Mouse (Mus musculus) stomach, embryonic 14.5 days (tissue): ENCODE measurements around the gene Grin2b. TPM values are rescaled to one million over a fixed set of nuclear protein-coding genes. Genes with fewer than 3 reads are reported as not detected.

Source experiments
- ATAC-seq: fragments of 200-750 bp; cut with Nextera tagmentation; 2 replicates; pipeline ENCODE4 v1.8.0; 2017; ENCODE audit warnings: low read depth, moderate TSS enrichment; ENCODE audit not compliant: insufficient number of reproducible peaks, insufficient read depth, low FRiP score
- H3K27ac ChIP-seq: fragments of 300-500 bp; sonication (generic); 2 replicates; pipeline ENCODE4 v1.5.1; 2014; ENCODE audit warnings: mild to moderate bottlenecking, low read length, moderate library complexity, mixed read lengths
- H3K27me3 ChIP-seq: fragments of 300-500 bp; sonication (generic); 2 replicates; pipeline ENCODE4 v1.6.1; 2014; ENCODE audit warnings: low read length, control low read depth, mixed read lengths; ENCODE audit not compliant: control insufficient read depth, insufficient read depth
- H3K36me3 ChIP-seq: fragments of 300-500 bp; sonication (generic); 2 replicates; pipeline ENCODE4 v1.6.1; 2014; ENCODE audit warnings: mild to moderate bottlenecking, control low read depth, low read length, moderate library complexity, mixed read lengths; ENCODE audit not compliant: control insufficient read depth, insufficient read depth
- H3K4me1 ChIP-seq: fragments of 300-500 bp; sonication (generic); 2 replicates; pipeline ENCODE4 v1.6.1; 2014; ENCODE audit warnings: low read length, control low read depth, mixed read lengths; ENCODE audit not compliant: control insufficient read depth, insufficient read depth
- H3K4me2 ChIP-seq: fragments of 300-500 bp; sonication (generic); replicated peaks from 2 replicates; pipeline ENCODE4 v1.6.1; 2014; ENCODE audit warnings: low read depth, low read length, control low read depth
- H3K4me3 ChIP-seq: fragments of 300-500 bp; sonication (generic); 2 replicates; pipeline ENCODE4 v1.5.1; 2014; ENCODE audit warnings: low read depth, low read length, control low read depth
- H3K9ac ChIP-seq: fragments of 300-500 bp; sonication (generic); replicated peaks from 2 replicates; pipeline ENCODE4 v1.6.1; 2014; ENCODE audit warnings: low read depth, mild to moderate bottlenecking, control low read depth, low read length, moderate library complexity, mixed read lengths
- H3K9me3 ChIP-seq: fragments of 300-500 bp; sonication (generic); 2 replicates; pipeline ENCODE4 v1.6.1; 2016; ENCODE audit warnings: low read depth, low read length, control low read depth; ENCODE audit not compliant: control insufficient read depth
- WGBS: fragments of 180-500 bp; shearing (Covaris S2); extraction: QIAGEN DNeasy Blood & Tissue Kit; methylation state at CpG from one replicate; pipeline ENCODE4 v1.1.7; 2014; 5-methylcytosine and 5-hydroxymethylcytosine counted together
- polyA plus RNA-seq: library from polyadenylated mRNA; unstranded; fragments of >200 nt; fragmentation: Nextera tagmentation; extraction: Ambion mirVana; gene quantifications from 2 replicates; pipeline ENCODE4 v1.2.1, GENCODE M21; 2014

The Grin2b gene
- polyA plus RNA-seq, 1 experiment from 2014 or later, result 1.8 TPM

DNA sequence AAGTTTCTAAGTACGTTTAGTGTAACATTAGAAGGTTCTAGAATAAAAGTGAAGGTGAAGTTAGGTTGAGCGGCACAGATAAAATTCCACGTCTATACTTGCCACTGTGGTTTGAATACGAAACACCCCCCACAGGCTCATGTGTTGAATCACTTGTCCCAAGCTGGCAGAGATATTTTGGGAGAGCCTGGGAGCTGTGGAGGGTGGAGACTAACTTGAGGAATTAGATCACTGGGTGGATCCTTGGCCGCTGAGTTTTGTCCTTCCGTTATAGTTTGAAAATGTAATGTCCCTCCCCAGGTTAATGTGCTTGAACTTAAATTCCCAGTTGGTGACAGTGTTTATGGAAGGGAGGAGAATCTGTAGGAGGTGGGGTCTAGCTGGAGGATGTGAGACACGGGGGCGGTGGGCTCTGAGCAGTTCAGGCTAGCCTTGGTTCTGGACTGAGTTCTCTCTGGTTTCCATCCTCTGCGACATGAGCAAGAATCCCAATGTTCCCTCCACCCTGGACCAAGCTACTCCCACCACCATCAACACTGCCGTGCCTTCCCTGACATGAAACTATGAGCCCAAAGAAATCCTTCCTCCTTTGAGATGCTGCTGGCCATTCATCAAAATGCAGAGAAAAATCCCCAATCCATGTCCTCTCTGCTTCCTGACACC is 375.8 kb downstream of the Grin2b start:
- WGBS, result 75% methylated on average over 10 of the region's 10 CpGs
- Histone ChIP-seq H3K27me3 (no peaks in the 10 kb centered on the region), H3K27ac (no peak overlapping the region), H3K4me3 (no peak overlapping the region), H3K4me2 (no peak overlapping the region), H3K36me3 (no peaks in the 10 kb centered on the region), H3K9me3 (no peaks in the 10 kb centered on the region), H3K9ac (no peak overlapping the region), H3K4me1 (no peaks in the 10 kb centered on the region)
- ATAC-seq, result no peak

- H3K27ac ChIP-seq, result no peak overlapping the region
- H3K9ac ChIP-seq, result no peak overlapping the region
- no peaks in the 10 kb centered on the region for H3K27me3 ChIP-seq
- H3K4me1 ChIP-seq, result no peaks in the 10 kb centered on the region
- no peak overlapping the region for H3K4me2 ChIP-seq
- no peak overlapping the region for H3K4me3 ChIP-seq
- no peaks in the 10 kb centered on the region for H3K9me3 ChIP-seq
- no peaks in the 10 kb centered on the region for H3K36me3 ChIP-seq
- no peak for ATAC-seq
- 86% methylated on average over 4 of the region's 4 CpGs for WGBS
Measured at GRCm38 (mm10) chr6:135796911-135797310, 376.4 kb downstream of the Grin2b start.

GRCm38 (mm10) chr6:135791412-135791811 is 381.9 kb downstream of the Grin2b start:
- Histone ChIP-seq H3K4me3 (no peak overlapping the region), H3K4me2 (no peak overlapping the region), H3K9me3 (no peaks in the 10 kb centered on the region), H3K36me3 (no peaks in the 10 kb centered on the region), H3K27me3 (no peaks in the 10 kb centered on the region), H3K4me1 (no peaks in the 10 kb centered on the region), H3K27ac (no peak overlapping the region), H3K9ac (no peak overlapping the region)
- 91% methylated on average over 4 of the region's 4 CpGs for WGBS
- ATAC-seq, result no peak

DNA sequence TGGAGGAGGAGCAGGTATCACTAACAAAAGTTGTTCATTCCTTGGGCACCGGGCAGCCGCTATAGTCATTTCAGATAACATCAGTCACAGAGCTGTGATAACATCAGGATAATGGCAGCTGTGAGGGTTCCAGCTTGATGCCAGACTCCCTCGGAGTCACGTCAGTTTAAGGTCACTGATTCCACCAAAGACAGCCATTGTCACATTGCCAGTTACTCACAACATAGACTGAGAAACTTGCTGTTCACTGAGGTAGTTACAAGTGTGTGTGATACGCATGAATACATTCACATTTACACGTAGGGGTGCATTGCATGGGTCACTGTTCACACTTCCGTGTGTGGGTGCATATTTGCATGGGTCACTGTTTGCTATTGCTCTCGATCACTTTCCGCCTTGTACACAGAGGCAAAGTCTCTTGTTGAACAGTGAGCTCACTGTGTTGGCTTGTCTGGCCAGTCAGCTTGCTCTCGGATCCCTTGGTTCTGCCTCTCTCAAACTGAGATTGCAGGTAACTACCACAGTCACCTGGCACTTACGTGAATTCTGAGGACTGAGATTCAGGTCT is 383.6 kb downstream of the Grin2b start:
- Histone ChIP-seq H3K27me3 (no peaks in the 10 kb centered on the region), H3K9ac (no peak overlapping the region), H3K9me3 (no peaks in the 10 kb centered on the region), H3K4me2 (no peak overlapping the region), H3K4me3 (no peak overlapping the region), H3K4me1 (no peaks in the 10 kb centered on the region), H3K36me3 (no peaks in the 10 kb centered on the region), H3K27ac (no peak overlapping the region)
- WGBS, result 77% methylated on average over 11 of the region's 11 CpGs
- ATAC-seq, result no peak

DNA sequence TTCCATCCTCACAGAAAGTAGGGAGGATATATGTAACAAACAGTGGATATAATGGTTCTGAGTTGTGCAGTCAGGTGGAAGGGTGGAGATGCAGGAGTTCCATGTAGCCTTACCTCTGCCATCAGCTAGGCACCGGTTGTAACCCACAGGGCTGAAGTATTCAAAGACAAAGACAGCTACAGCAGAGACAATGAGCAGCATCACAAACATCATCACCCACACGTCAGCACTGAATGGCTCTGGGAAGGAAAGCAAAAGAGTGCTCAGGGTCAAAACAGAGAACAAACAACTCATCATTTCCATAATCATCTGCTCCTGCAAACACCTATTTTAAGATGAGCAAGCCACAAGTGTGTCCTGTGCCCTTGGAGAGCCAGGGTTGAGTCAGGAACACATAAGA is 398.6 kb downstream of the Grin2b start:
- ATAC-seq, result no peak
- 69% methylated on average over 2 of the region's 2 CpGs for WGBS

GRCm38 (mm10) chr6:135767572-135767971 is 405.7 kb downstream of the Grin2b start:
- no peaks in the 10 kb centered on the region for H3K9me3 ChIP-seq
- no peaks in the 10 kb centered on the region for H3K27me3 ChIP-seq
- WGBS, result 58% methylated on average over 8 of the region's 8 CpGs
- no peak overlapping the region for H3K4me3 ChIP-seq
- no peaks in the 10 kb centered on the region for H3K36me3 ChIP-seq
- ATAC-seq, result no peak
- H3K27ac ChIP-seq, result no peak overlapping the region
- H3K9ac ChIP-seq, result no peak overlapping the region
- H3K4me2 ChIP-seq, result no peak overlapping the region
- H3K4me1 ChIP-seq, result no peaks in the 10 kb centered on the region

More for the DNA sequence above, 398.6 kb downstream of the Grin2b start:
- H3K4me3 ChIP-seq, result no peak overlapping the region
- H3K9me3 ChIP-seq, result no peaks in the 10 kb centered on the region
- no peak overlapping the region for H3K27ac ChIP-seq
- no peaks in the 10 kb centered on the region for H3K4me1 ChIP-seq
- H3K27me3 ChIP-seq, result no peaks in the 10 kb centered on the region
- H3K36me3 ChIP-seq, result no peaks in the 10 kb centered on the region
- H3K4me2 ChIP-seq, result no peak overlapping the region
- H3K9ac ChIP-seq, result no peak overlapping the region

GRCm38 (mm10) chr6:135758735-135759134 is 414.6 kb downstream of the Grin2b start:
- no peak overlapping the region for H3K9ac ChIP-seq

GRCm38 (mm10) chr6:135756075-135756474 is 417.2 kb downstream of the Grin2b start:
- Histone ChIP-seq H3K4me2 (no peak overlapping the region), H3K4me3 (no peak overlapping the region), H3K36me3 (no peaks in the 10 kb centered on the region), H3K27me3 (0 out of 2 replicates have a peak, but pooled peaks cover 2% of the 10 kb centered on the region), H3K9me3 (no peaks in the 10 kb centered on the region), H3K27ac (no peak overlapping the region), H3K4me1 (no peaks in the 10 kb centered on the region), H3K9ac (no peak overlapping the region)
- ATAC-seq, result no peak
- 84% methylated on average over 1 of the region's 1 CpGs for WGBS

More at GRCm38 (mm10) chr6:135758735-135759134, 414.6 kb downstream of the Grin2b start:
- Histone ChIP-seq H3K4me1 (no peaks in the 10 kb centered on the region), H3K9me3 (no peaks in the 10 kb centered on the region), H3K36me3 (no peaks in the 10 kb centered on the region), H3K4me2 (no peak overlapping the region), H3K27ac (no peak overlapping the region), H3K4me3 (no peak overlapping the region), H3K27me3 (no peaks in the 10 kb centered on the region)
- no peak for ATAC-seq
- 37% methylated on average over 1 of the region's 1 CpGs for WGBS
